Mouse (Mus musculus): Measurements from ENCODE around the gene Prkd2.
A peak's percentile ranks its signal among the peaks of the same experiment; 100 is the strongest.

The Prkd2 gene

DNA sequence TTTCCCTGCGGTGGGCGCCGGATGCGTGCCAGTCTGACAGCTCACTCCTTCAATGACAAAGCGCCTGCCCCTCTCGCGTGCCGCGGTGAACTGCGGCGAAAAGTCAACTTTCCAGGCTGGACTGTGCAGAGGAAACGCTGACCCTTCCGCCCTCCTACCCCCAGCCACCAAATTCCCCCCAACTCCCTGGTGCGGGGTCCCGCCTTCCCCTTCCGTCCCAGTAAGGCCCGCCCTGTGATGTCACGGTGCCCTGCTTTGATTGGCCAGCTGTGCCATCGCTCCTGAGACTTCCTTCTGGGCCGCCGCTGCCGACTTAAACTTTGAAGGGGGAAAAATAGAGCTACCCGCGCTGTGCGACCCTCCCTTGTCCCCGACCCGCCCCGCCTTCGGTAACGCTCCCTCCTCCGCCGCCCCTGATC is at the start of gene Prkd2:
Gene Prkd2, plus strand, starts transcription at position 258 of the 419 bp plus-strand sequence.
- DNase-seq (ENCODE audit: low read depth, low spot score), result peak; percentile 90

- DNase-seq (ENCODE audit: low read depth, low spot score), result no peak
Observed at GRCm38 (mm10) chr7:16793010-16793725, 49.5 kb upstream of the Prkd2 start.

- DNase-seq (ENCODE audit: low read depth, low spot score), result no peak
Observed at GRCm38 (mm10) chr7:16794886-16795285, 47.8 kb upstream of the Prkd2 start.

GRCm38 (mm10) chr7:16804409-16805028 is 38.2 kb upstream of the Prkd2 start:
- DNase-seq (ENCODE audit: low read depth, low spot score), result peak; percentile 63

DNA sequence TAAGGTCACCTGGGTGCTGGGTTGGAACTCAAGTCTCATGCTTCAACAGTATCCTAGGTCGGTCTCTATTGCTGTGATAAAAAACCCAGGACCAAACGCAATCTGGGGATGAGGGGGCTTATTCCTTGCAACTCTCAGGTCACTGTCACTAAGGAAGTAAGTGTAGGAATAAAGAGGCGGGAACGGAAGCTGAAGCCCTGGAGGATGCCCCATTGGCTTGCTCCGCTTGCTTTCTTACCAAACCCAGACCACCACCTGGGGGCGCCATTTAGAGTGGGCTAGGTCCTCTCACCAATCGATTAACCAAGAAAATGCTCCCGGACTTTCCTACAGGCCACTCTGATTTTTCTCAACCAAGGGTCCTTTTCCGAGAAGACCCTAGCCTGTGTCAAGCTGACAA is 34.8 kb upstream of the Prkd2 start:
- DNase-seq (ENCODE audit: low read depth, low spot score), result no peak

- DNase-seq (ENCODE audit: low read depth, low spot score), result no peak
Observed at GRCm38 (mm10) chr7:16808647-16809046, 34.1 kb upstream of the Prkd2 start.

DNA sequence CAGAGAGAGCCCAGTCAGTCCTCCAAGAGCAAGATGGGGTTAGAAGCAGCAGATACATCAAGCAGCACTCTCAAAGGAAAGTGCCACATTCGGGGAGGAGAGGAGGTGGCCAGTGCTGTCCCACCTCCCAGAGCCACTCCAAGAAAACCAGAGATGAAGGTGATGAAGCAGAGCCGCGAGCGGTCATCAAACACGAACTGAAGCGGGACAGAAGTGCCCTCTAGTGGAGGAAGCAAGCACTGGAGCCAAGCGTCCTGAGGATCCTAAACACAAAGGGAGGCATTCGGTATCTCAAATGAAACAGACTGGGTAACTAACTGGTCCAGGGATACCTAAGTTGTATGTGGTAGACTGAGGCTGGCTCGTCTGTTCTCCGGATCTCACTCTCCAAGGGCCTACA is 33.0 kb upstream of the Prkd2 start:
- DNase-seq (ENCODE audit: low read depth, low spot score), result peak; percentile 77

GRCm38 (mm10) chr7:16810399-16810919 is 32.2 kb upstream of the Prkd2 start:
- no peak for DNase-seq (ENCODE audit: low read depth, low spot score)

GRCm38 (mm10) chr7:16810920-16811648 is 31.6 kb upstream of the Prkd2 start:
- peak; percentile 65 for DNase-seq (ENCODE audit: low read depth, low spot score)

- DNase-seq (ENCODE audit: low read depth, low spot score), result no peak
Observed at GRCm38 (mm10) chr7:16811649-16812070, 31.0 kb upstream of the Prkd2 start.

DNA sequence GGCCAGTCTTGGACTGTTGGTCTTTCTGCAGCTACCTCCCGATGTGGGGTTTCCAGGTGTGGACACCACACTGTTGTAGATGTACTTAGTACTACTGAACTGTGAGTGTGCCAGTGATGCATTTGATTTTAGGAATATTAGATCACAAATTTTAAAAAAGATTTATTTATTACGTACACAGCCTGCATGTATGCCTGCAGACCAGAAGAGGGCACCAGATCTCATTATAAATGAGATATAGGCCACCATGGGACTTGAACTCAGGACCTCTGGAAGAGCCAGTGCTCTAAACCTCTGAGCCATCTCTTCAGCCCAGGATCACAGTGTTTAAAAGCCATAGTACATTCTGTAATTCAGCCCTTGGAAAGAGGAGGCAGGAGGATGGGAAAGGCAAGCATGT is 30.2 kb upstream of the Prkd2 start:
- DNase-seq (ENCODE audit: low read depth, low spot score), result no peak

DNA sequence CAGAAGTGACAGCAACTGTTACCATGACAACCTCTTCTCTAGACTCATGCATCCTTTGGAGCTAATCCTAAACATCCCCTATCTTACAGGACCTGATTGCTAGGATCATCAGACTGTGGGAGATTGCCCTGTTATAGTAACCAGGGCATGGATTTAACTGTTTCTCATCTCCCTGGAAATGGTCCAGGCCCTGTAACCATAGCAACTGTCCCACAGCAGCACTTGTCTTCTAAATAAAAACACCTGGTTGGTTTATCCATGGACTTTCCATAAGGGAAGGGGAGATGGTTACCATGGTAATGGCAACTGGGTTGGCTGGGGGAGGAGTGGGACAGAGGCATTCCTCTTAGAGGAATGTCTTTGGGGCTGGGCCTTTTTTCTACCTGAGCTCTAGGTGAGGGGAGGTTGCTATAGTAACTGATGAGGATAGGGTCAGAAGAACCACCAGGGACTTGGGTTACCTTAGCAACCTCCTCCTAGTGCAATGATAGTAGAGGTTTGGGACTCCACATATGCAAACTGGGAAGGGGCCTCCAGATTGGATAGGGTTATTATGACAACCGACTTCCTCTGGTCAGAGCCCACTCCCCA is 27.3 kb upstream of the Prkd2 start, which contains the start of gene Strn4:
Gene Strn4, plus strand, starts transcription at position 539 of the 591 bp plus-strand sequence.
- peak; percentile 80 for DNase-seq (ENCODE audit: low read depth, low spot score)

GRCm38 (mm10) chr7:16816078-16816474 is 26.6 kb upstream of the Prkd2 start:
- DNase-seq (ENCODE audit: low read depth, low spot score), result peak; percentile 92

DNA sequence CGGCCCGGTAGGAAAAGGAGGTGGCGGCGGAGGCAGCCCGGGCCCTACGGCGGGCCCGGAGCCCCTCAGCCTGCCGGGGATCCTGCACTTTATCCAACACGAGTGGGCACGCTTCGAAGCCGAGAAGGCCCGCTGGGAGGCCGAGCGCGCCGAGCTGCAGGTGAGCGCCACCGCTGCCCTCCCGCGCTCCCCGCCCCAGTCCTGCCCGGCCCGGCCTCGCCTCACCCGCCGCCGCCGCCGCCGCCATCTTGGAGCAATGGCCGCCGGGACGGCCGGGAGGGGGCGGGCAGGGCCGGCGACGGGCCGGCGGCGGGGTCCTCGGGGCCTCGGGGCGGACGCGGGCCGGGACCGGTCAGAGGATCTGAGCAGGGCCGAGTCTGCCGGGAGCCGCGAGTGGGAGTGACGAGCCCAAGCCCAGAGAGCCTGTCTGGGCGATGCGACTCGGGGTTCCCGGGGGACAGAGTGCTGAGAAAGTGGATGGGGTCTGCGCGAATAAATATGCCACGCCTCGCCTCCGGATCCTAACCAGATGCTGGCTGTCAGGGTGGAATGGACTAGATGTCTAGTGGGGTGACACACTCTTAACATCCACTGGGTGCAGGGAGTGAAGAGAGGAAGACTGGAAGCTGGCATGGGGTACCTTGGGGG is 26.1 kb upstream of the Prkd2 start, which contains the start of gene Fkrp:
Gene Fkrp, minus strand, starts transcription at position 258 of the 648 bp plus-strand sequence.
- DNase-seq (ENCODE audit: low read depth, low spot score), result peak; percentile 29

DNA sequence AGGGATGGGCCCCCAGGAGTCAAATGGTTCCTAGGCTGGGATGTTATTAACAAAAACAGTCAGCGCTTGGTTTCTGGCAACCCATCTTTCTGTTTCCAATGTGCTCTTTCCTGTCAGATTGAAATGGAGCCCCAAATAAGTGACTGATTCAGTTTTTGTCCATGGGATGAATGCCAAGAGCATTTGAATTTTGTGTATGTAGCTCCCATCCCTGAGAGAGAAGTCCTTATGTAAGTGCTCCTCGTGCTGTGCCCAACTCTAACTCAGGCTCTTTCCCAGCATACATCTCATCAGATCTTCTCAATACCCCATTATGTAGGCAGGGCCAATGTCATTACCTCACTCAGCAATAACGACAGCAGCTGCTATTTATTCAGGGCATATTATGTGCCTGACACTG is 25.0 kb upstream of the Prkd2 start:
- no peak for DNase-seq (ENCODE audit: low read depth, low spot score)

GRCm38 (mm10) chr7:16819794-16820193 is 22.9 kb upstream of the Prkd2 start:
- DNase-seq (ENCODE audit: low read depth, low spot score), result no peak

DNA sequence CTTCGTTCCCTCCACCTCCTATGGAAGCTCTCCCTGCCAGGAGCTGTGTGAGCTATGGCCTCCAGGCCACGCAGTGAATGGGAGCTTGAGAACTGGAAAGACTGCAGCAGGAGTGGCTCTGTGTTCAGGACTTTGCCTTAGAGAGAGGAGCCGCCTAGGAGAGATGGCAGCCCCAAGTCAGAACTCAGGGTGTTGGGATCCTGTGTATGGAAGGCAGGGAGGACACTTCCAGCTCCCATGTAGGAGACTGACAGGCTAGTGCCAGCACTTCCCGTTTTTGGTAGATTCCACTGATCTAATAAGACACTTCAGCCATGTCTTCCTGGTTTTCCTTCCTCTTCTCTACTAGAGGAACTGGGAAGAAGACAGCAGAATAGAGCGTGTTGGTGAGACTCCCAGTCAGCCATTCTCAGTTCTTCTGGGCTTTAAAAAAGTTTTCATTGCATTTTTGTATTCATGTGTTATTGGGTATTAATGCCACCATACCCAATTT is 22.4 kb upstream of the Prkd2 start:
- DNase-seq (ENCODE audit: low read depth, low spot score), result no peak

DNA sequence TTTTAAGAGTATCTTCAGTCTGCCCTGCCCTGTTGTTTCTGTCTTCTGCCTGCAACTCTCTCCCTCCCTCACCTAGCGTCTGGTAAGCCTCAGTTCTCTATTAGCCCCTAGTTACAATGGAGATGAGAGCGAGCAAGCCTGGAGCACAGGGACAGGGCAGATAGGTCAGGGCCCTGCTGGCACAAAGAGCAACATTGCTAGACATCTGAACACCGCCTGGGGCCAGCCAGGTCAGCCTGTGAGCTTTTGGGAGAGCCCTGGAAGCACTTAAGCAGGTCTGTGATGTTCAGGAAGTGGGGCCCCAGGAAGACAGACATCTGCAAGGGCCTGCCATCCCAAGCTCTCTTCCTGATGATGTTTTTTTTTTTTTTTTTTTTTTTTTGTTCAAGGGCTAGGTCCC is 21.6 kb upstream of the Prkd2 start:
- DNase-seq (ENCODE audit: low read depth, low spot score), result no peak

DNA sequence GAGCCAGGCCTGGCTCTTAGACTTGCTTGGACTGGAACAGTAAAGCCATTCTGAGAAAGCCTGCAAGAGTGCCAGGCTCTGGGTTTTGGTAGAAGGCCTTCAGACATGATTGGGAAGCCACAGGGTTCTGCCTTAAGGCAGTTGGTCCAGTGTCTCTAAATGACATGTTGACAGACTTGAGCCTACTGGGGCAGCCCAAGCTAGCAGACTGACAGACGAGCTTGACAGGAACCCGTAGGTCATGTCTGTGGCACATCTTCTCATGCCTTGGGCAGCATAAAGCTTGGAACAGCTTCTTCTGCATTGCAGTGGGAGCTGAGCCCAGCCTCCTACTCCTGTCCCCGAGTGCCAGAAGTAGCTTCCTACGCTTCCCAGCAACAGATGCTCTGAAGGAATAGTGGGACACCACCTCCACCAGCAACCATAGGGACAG is 21.0 kb upstream of the Prkd2 start:
- DNase-seq (ENCODE audit: low read depth, low spot score), result no peak

DNA sequence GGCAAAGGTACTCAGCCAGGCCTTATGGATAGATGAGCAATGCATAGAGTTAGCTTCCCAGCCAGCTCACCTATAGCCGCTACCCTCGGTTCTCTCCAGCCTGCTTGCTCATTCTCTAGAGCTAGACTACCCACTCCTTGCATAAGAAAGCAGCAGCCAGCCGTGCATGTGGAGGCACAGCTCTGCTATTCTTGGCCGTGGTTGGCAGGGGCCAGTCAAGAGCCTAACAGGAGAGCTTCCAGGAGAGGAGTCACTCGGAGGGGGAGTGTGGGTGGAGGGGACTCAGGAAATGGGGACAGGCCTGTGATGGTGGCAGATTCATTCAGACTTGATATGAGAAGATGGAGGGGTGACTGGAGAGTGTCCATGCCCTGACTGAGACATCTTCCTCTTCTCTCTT is 19.0 kb upstream of the Prkd2 start:
- no peak for DNase-seq (ENCODE audit: low read depth, low spot score)

GRCm38 (mm10) chr7:16825785-16826184 is 16.9 kb upstream of the Prkd2 start:
- DNase-seq (ENCODE audit: low read depth, low spot score), result no peak

Measured in mesoderm, embryonic 11.5 days (tissue).